Mouse (Mus musculus) B cell, adult 2 months (primary cell): ENCODE measurements around the gene Alox5.
A peak's percentile ranks its signal among the peaks of the same experiment; 100 is the strongest.

Experiments
- DNase-seq, 2 experiments: peaks; one replicate each; pipeline ENCODE4 v3.0.0; 2022

Gene Alox5

GRCm38 (mm10) chr6:116417518-116418315 lies 43.3 kb downstream of the Alox5 start:
- peak in 1 of 2 experiments; percentile 2 for DNase-seq

- DNase-seq = no peak
Observed at GRCm38 (mm10) chr6:116416000-116416552, 44.9 kb downstream of the Alox5 start.

- no peak for DNase-seq
Observed at GRCm38 (mm10) chr6:116415126-116415676, 45.8 kb downstream of the Alox5 start.

- no peak for DNase-seq
Observed at GRCm38 (mm10) chr6:116412546-116413325, 48.2 kb downstream of the Alox5 start.

- no peak for DNase-seq
Observed at GRCm38 (mm10) chr6:116411716-116412115, 49.3 kb downstream of the Alox5 start.

- DNase-seq = no peak
Observed at GRCm38 (mm10) chr6:116410436-116410835, 50.5 kb downstream of the Alox5 start.

- no peak for DNase-seq
Observed at GRCm38 (mm10) chr6:116407956-116408657, 52.9 kb downstream of the Alox5 start.

- no peak for DNase-seq
Observed at GRCm38 (mm10) chr6:116407216-116407615, 53.8 kb downstream of the Alox5 start.

GRCm38 (mm10) chr6:116406680-116407079 lies 54.3 kb downstream of the Alox5 start:
- no peak for DNase-seq

GRCm38 (mm10) chr6:116406152-116406551 lies 54.8 kb downstream of the Alox5 start:
- DNase-seq = no peak

- DNase-seq = no peak
Observed at GRCm38 (mm10) chr6:116405715-116406114, 55.3 kb downstream of the Alox5 start.

- DNase-seq = no peak
Observed at GRCm38 (mm10) chr6:116405243-116405642, 55.7 kb downstream of the Alox5 start.

GRCm38 (mm10) chr6:116402426-116402825 lies 58.6 kb downstream of the Alox5 start:
- no peak for DNase-seq

GRCm38 (mm10) chr6:116401746-116402423 lies 59.1 kb downstream of the Alox5 start:
- DNase-seq = no peak

- no peak for DNase-seq
Observed at GRCm38 (mm10) chr6:116398136-116398535, 62.8 kb downstream of the Alox5 start.

- no peak for DNase-seq
Observed at GRCm38 (mm10) chr6:116397621-116398020, 63.4 kb downstream of the Alox5 start.

GRCm38 (mm10) chr6:116394916-116395648 lies 65.9 kb downstream of the Alox5 start:
- no peak for DNase-seq

GRCm38 (mm10) chr6:116389481-116389880 lies 71.5 kb downstream of the Alox5 start:
- DNase-seq = no peak

GRCm38 (mm10) chr6:116388068-116388467 lies 72.9 kb downstream of the Alox5 start:
- DNase-seq = no peak

- DNase-seq = no peak
Observed at GRCm38 (mm10) chr6:116386506-116386905, 74.5 kb downstream of the Alox5 start.

GRCm38 (mm10) chr6:116386045-116386415 lies 74.9 kb downstream of the Alox5 start:
- DNase-seq = no peak
